Mouse (Mus musculus) midbrain, postnatal 0 days (tissue): Measurements from ENCODE around the gene Lrtm2. TPM values are rescaled to one million over a fixed set of nuclear protein-coding genes. Genes with fewer than 3 reads are reported as not detected.

Source experiments
- ATAC-seq: fragments of 200-750 bp; cut with Nextera tagmentation; 2 replicates; pipeline ENCODE4 v1.8.0; 2017; ENCODE audit warnings: moderate number of reproducible peaks, mild to moderate bottlenecking, moderate TSS enrichment, moderate library complexity; ENCODE audit not compliant: low FRiP score
- DNase-seq: peaks from one replicate; pipeline ENCODE4 v3.0.0-alpha.2; 2015; ENCODE audit warnings: low spot score
- H3K27ac ChIP-seq: fragments of 300-500 bp; sonication (generic); 2 replicates; pipeline ENCODE4 v1.5.1; 2014; ENCODE audit warnings: low read depth, mild to moderate bottlenecking, low read length, mixed read lengths
- H3K27me3 ChIP-seq: fragments of 300-500 bp; sonication (generic); 2 replicates; pipeline ENCODE4 v1.6.1; 2014; ENCODE audit warnings: low read length, control low read depth, mixed read lengths; ENCODE audit not compliant: insufficient read depth
- H3K36me3 ChIP-seq: fragments of 300-500 bp; sonication (generic); 2 replicates; pipeline ENCODE4 v1.6.1; 2014; ENCODE audit warnings: low read length, control low read depth, mixed read lengths; ENCODE audit not compliant: insufficient read depth
- H3K4me1 ChIP-seq: fragments of 300-500 bp; sonication (generic); 2 replicates; pipeline ENCODE4 v1.6.1; 2014; ENCODE audit warnings: mild to moderate bottlenecking, control low read depth, antibody characterized with exemption, low read length, mixed read lengths; ENCODE audit not compliant: insufficient read depth
- H3K4me2 ChIP-seq: fragments of 300-500 bp; sonication (generic); 2 replicates; pipeline ENCODE4 v1.6.1; 2014; ENCODE audit warnings: low read depth, mild to moderate bottlenecking, low read length, mixed read lengths; ENCODE audit not compliant: poor library complexity, severe bottlenecking
- H3K4me3 ChIP-seq: fragments of 300-500 bp; sonication (generic); 2 replicates; pipeline ENCODE4 v1.5.1; 2014; ENCODE audit warnings: low read depth, mild to moderate bottlenecking, low read length, moderate library complexity
- H3K9ac ChIP-seq: fragments of 300-500 bp; sonication (generic); replicated peaks from 2 replicates; pipeline ENCODE4 v1.6.1; 2014; ENCODE audit warnings: mild to moderate bottlenecking, low read length, moderate library complexity, mixed read lengths; ENCODE audit not compliant: poor library complexity, severe bottlenecking
- H3K9me3 ChIP-seq: fragments of 300-500 bp; sonication (generic); 2 replicates; pipeline ENCODE4 v1.6.1; 2016; ENCODE audit warnings: low read length, control low read depth
- CTCF ChIP-seq: IDR thresholded peaks from 2 replicates; pipeline ENCODE4 v1.5.1; 2016; ENCODE audit warnings: antibody characterized with exemption, mild to moderate bottlenecking
- WGBS: fragments of 180-500 bp; shearing (Covaris S2); extraction: QIAGEN DNeasy Blood & Tissue Kit; methylation state at CpG from one replicate; pipeline ENCODE4 v1.1.7; 2014; 5-methylcytosine and 5-hydroxymethylcytosine counted together
- polyA plus RNA-seq: library from polyadenylated mRNA; unstranded; fragments of >200 nt; fragmentation: Nextera tagmentation; extraction: Ambion mirVana; gene quantifications from 2 replicates; pipeline ENCODE4 v1.2.1, GENCODE M21; 2015
- total RNA-seq: library from RNA; depleted of rRNA; stranded (reverse); fragments of >200 nt; gene quantifications from 2 replicates; pipeline ENCODE4 v1.2.3, GENCODE M21; 2014; rRNA removed

The Lrtm2 gene
- total RNA-seq, result 32.2 and 40.4 TPM in 2 replicates
- 21.1 and 24.3 TPM in 2 replicates for polyA plus RNA-seq

DNA sequence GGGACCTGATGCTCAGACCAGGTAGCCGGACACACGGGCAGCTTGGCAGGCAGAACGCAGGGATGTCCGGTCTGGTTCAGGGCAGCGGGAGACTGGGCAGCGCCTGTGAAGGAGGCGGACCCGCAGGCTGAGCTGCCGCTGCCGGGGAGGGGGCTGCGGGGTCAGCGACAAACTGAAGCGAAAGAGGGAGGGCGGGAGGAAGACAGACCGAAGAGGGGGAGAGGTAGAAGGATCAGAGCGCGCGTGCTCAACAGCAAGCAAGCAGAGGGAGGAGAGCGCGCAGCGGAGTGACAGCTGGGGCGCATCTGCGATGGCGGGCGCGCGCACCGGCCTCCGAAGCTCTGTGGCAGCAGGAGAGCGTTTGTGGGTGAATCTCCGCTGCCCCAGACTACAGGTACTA is at the start of gene Lrtm2:
TSS of gene Lrtm2 (minus strand) at position 261 of the 400 bp plus-strand sequence.
- under 1% methylated on average over 30 of the region's 31 CpGs for WGBS
- Histone ChIP-seq H3K27me3 (no peaks in the 10 kb centered on the region), H3K4me2 (peak within 1 kb of the TSS; percentile 78), H3K9me3 (no peaks in the 10 kb centered on the region), H3K4me3 (peak within 1 kb of the TSS; percentile 66), H3K36me3 (no peaks in the 10 kb centered on the region), H3K4me1 (peaks cover 26% of the 10 kb centered on the region), H3K9ac (peak within 1 kb of the TSS; percentile 77), H3K27ac (peak within 1 kb of the TSS; percentile 85)
- DNase-seq (peak; percentile 81), ATAC-seq (peak; percentile 48; the same call in 1 of the 2 replicates)
- no peak for TF ChIP-seq CTCF

DNA sequence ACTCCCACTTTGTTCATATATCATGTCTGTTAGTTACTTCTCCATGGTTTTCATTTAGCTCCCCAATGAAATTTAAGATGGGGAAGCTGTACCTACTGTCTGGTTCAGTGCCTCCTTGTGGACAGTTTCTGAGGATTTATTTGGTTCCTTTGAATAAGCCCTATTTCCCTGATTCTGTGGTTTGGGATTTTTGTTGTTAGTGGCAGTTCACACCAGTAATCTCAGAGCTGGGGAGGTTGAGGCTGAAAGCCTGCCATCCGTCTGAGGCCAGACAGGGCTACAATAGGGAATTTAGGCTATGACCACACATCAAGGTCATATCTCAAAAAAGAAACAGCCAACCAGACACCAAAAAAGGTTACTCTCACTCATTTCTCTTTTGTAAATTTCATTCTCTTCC is 48.1 kb upstream of the Lrtm2 start:
- no peak overlapping the region for H3K27ac ChIP-seq
- H3K4me2 ChIP-seq, result no peak overlapping the region
- H3K36me3 ChIP-seq, result no peaks in the 10 kb centered on the region
- no peak overlapping the region for H3K9ac ChIP-seq
- H3K4me1 ChIP-seq, result no peaks in the 10 kb centered on the region
- ATAC-seq, result no peak
- 65% methylated on average over 1 of the region's 1 CpGs for WGBS
- H3K27me3 ChIP-seq, result no peaks in the 10 kb centered on the region
- no peak overlapping the region for H3K4me3 ChIP-seq
- 0 out of 2 replicates have a peak, but pooled peaks have one; percentile 4 for TF ChIP-seq CTCF
- DNase-seq, result no peak
- no peaks in the 10 kb centered on the region for H3K9me3 ChIP-seq

DNA sequence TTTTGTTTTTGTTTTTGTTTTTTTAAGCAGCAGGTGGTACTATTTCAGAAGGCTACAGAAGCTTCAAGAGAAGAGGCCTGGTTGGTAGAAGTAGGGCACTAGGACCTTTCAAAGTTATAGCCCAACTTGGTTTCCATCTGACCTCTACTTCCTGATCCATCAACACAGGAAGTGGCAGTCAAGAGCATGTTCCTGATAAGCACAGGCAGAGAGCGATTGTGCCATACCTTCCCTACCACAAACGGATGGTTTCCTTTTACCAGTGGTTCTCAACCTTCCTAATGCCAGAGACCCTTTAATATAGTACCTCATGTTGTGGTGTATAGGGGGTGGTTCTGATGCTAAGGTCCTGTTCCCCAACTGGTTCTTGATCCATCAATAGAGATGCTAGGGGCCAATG is 47.0 kb upstream of the Lrtm2 start:
- H3K4me1 ChIP-seq, result no peaks in the 10 kb centered on the region
- TF ChIP-seq CTCF, result no peak
- H3K4me3 ChIP-seq, result no peak overlapping the region
- no peaks in the 10 kb centered on the region for H3K27me3 ChIP-seq
- no peak for DNase-seq
- no peak for ATAC-seq
- no peak overlapping the region for H3K9ac ChIP-seq
- 86% methylated on average over 2 of the region's 2 CpGs for WGBS
- H3K36me3 ChIP-seq, result no peaks in the 10 kb centered on the region
- H3K27ac ChIP-seq, result no peak overlapping the region
- no peaks in the 10 kb centered on the region for H3K9me3 ChIP-seq
- H3K4me2 ChIP-seq, result no peak overlapping the region

DNA sequence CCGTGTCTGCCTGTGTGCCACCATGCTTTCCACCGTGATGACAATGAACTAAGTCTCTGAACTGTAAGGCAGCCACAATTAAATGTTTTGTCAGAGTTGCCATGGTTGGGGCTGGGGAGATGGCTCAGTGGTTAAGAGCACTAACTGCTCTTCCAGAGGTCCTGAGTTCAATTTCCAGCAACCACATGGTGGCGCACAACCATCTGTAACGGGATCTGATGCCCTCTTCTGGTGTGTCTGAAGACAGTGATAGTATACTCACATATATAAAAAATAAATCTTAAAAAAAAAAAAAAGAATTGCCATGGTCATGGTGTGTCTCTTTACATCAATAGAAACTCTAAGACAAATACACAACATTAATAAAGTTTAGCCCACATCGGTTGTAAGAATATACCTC is 44.5 kb upstream of the Lrtm2 start:
- Histone ChIP-seq H3K4me3 (no peak overlapping the region), H3K36me3 (no peaks in the 10 kb centered on the region), H3K9me3 (no peaks in the 10 kb centered on the region), H3K9ac (no peak overlapping the region), H3K27me3 (no peaks in the 10 kb centered on the region), H3K4me1 (no peaks in the 10 kb centered on the region), H3K27ac (no peak overlapping the region), H3K4me2 (no peak overlapping the region)
- ATAC-seq (no peak), DNase-seq (no peak)
- TF ChIP-seq CTCF, result 0 out of 2 replicates have a peak, but pooled peaks have one; percentile 14
- whole genome bisulfite sequencing, result 80% methylated on average over 5 of the region's 5 CpGs

- no peak for TF ChIP-seq CTCF
- ATAC-seq, result no peak
- no peak overlapping the region for H3K4me2 ChIP-seq
- no peak overlapping the region for H3K27ac ChIP-seq
- no peak for DNase-seq
- H3K27me3 ChIP-seq, result no peaks in the 10 kb centered on the region
- no peak overlapping the region for H3K4me3 ChIP-seq
- no peaks in the 10 kb centered on the region for H3K36me3 ChIP-seq
- no peak overlapping the region for H3K9ac ChIP-seq
- H3K4me1 ChIP-seq, result no peaks in the 10 kb centered on the region
- H3K9me3 ChIP-seq, result no peaks in the 10 kb centered on the region
These were observed 42.6 kb upstream of the Lrtm2 start for GRCm38 (mm10) chr6:119373000-119373705.

- H3K27me3 ChIP-seq, result no peaks in the 10 kb centered on the region
- no peak overlapping the region for H3K9ac ChIP-seq
- no peak for TF ChIP-seq CTCF
- WGBS, result 92% methylated on average over 5 of the region's 5 CpGs
- no peak overlapping the region for H3K4me2 ChIP-seq
- no peak overlapping the region for H3K4me3 ChIP-seq
- H3K4me1 ChIP-seq, result no peaks in the 10 kb centered on the region
- H3K27ac ChIP-seq, result no peak overlapping the region
- DNase-seq (no peak), ATAC-seq (no peak)
- H3K9me3 ChIP-seq, result no peaks in the 10 kb centered on the region
- no peaks in the 10 kb centered on the region for H3K36me3 ChIP-seq
These were observed 41.7 kb upstream of the Lrtm2 start for GRCm38 (mm10) chr6:119372237-119372636.
